Mouse (Mus musculus) olfactory bulb, adult 2 months (tissue): ENCODE data around the gene C1ql2. TPM values are rescaled to one million over a fixed set of nuclear protein-coding genes. Genes with fewer than 3 reads are reported as not detected.

Source experiments
- H3K27ac ChIP-seq: fragments of 200-500 bp; 2 replicates; pipeline ENCODE4 v1.5.1; 2012; ENCODE audit warnings: low read depth, low read length; ENCODE audit not compliant: insufficient read depth
- H3K4me1 ChIP-seq: fragments of 200-500 bp; 2 replicates; pipeline ENCODE4 v1.6.1; 2012; ENCODE audit warnings: low read length; ENCODE audit not compliant: control insufficient read depth, insufficient read depth
- H3K4me3 ChIP-seq: fragments of 200-500 bp; 2 replicates; pipeline ENCODE4 v1.5.1; 2012; ENCODE audit warnings: mild to moderate bottlenecking, low read depth, low read length, moderate library complexity; ENCODE audit not compliant: insufficient read depth
- CTCF ChIP-seq: fragments of 200-500 bp; IDR thresholded peaks from 2 replicates; pipeline ENCODE4 v1.5.1; 2012; ENCODE audit warnings: low read depth, mild to moderate bottlenecking, low read length, moderate library complexity; ENCODE audit not compliant: insufficient read depth
- POLR2A ChIP-seq: fragments of 200-500 bp; IDR thresholded peaks from 2 replicates; pipeline ENCODE4 v1.6.1; 2012; ENCODE audit warnings: mild to moderate bottlenecking, low read depth, low read length, moderate library complexity; ENCODE audit not compliant: insufficient read depth
- WGBS: fragments of 180-500 bp; shearing (Covaris S2); methylation state at CpG from one replicate; pipeline ENCODE4 v1.1.7; 2018; 5-methylcytosine and 5-hydroxymethylcytosine counted together
- polyA plus RNA-seq: library from polyadenylated mRNA; stranded (reverse); fragments of >200 nt; gene quantifications from 2 replicates; pipeline ENCODE4 v1.2.4, GENCODE M21; 2012; ENCODE audit warnings: low replicate concordance; ENCODE audit not compliant: missing spikeins, insufficient read depth, insufficient read length

The C1ql2 gene
- polyA plus RNA-seq, 1 experiment: not detected

DNA sequence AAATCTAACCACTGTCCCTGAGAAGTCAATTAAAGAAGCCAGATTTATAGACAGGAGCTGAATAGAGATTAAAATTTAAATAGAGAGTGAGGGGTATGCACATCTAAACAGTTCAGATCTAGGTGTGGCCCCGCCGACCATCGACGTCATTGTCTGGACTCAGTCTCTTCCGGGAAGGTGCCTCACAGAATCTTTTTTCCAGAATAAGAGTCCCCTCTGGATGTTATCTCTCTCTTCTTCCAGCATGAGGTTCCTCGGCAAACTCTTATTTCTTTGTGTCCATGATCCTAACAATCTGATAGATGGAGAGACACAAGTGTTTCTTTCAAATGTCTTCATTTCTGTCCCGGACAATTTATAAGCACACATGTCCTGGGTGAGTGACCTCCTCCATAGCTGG, 33.7 kb downstream of the C1ql2 start:
- no peak overlapping the region for H3K27ac ChIP-seq
- TF ChIP-seq CTCF: no peak
- no peak for TF ChIP-seq POLR2A

DNA sequence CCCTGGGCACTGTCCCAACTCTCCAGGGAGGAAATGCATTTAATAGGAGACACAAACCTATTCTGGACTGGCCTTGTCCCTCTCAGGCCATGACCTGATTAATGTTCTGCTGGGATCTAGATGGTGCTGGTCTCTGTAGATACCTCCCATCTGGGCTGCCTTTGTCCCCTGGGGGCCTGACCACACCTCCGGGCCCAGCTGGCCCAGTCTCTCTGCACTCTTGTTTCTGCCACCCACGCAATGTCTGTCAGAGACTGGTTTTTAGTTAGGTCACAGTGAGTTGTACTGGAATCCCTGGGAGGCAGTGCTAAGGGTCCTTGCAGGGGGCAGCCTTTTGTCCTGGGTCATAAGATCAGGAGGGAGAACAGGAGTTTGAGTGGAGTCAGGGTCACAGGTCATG, 34.5 kb downstream of the C1ql2 start:
- Histone ChIP-seq H3K4me3 (no peak overlapping the region), H3K4me1 (no peaks in the 10 kb centered on the region), H3K27ac (no peak overlapping the region)
- 73% methylated on average over 2 of the region's 2 CpGs for WGBS
- no peak for TF ChIP-seq CTCF
- no peak for TF ChIP-seq POLR2A

More for the DNA sequence above, 33.7 kb downstream of the C1ql2 start:
- Histone ChIP-seq H3K4me3 (no peak overlapping the region), H3K4me1 (no peaks in the 10 kb centered on the region)
- 87% methylated on average over 7 of the region's 7 CpGs for WGBS

DNA sequence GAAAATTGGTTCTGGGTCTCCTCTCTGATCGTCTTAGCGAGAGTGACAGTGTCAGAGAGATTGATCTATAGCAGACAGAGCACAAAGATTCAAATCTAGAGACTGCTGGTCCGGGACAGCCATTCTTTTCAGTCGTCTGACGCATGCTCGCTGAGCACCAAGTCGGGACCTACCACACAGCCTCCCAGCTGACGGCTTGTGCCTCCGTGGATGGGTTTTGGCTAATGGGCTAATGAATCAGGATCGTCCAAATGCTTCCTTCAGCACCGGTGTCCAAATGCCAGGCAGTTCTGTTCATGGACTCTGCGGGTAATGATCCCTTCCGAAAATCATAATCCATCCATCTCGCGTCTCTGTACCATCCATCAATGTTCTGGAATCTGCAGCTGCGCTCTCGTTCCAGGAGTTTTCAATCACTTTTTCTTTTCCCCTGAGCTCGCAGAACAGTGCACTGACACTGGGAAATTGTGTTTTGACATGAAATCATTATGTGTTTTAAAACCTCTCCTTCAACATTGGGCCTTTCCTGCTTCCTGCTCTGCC, 44.7 kb downstream of the C1ql2 start:
- no peaks in the 10 kb centered on the region for H3K4me1 ChIP-seq
- TF ChIP-seq POLR2A (no peak), CTCF (no peak)
- 82% methylated on average over 18 of the region's 18 CpGs for WGBS
- H3K4me3 ChIP-seq: no peak overlapping the region
- H3K27ac ChIP-seq: no peak overlapping the region

DNA sequence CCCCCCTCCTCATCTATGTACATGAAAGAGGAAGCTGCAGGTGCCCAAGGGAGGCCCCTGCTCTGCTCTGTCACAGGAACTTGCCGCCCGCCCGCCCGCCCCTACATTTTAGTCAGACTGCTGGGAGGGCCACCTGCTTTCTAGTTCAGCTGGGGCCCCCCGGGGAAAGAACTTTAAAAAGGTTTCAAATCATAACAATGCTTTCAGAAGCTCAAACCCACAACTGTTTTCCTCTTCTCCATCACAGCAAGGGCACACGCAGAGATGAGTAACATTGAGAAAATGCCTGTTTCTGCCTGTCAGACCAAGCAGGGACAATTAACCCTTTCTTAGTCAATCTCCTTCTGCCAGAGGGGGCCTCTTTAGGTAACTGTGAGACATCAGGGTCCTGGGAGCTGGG, 49.4 kb downstream of the C1ql2 start:
- TF ChIP-seq CTCF: no peak
- no peak for TF ChIP-seq POLR2A
- H3K4me1 ChIP-seq: 0 out of 2 replicates have a peak, but pooled peaks cover 3% of the 10 kb centered on the region
- H3K4me3 ChIP-seq: no peak overlapping the region
- H3K27ac ChIP-seq: no peak overlapping the region
- 51% methylated on average over 6 of the region's 6 CpGs for WGBS

- no peak overlapping the region for H3K27ac ChIP-seq
- 0 out of 2 replicates have a peak, but pooled peaks cover 3% of the 10 kb centered on the region for H3K4me1 ChIP-seq
- 13% methylated on average over 11 of the region's 11 CpGs for WGBS
- H3K4me3 ChIP-seq: no peak overlapping the region
- no peak for TF ChIP-seq CTCF
- TF ChIP-seq POLR2A: no peak
Observed at GRCm38 (mm10) chr1:120390336-120390735, 50.0 kb downstream of the C1ql2 start.

Other genes with a start within 250 kb of the C1ql2 start
- gene Dbi, start 219.5 kb upstream of the C1ql2 start, polyA plus RNA-seq: not detected in 2 replicates
- gene 3110009E18Rik, start 219.4 kb upstream of the C1ql2 start, polyA plus RNA-seq: not detected in 2 replicates
- gene Steap3, start 67.9 kb upstream of the C1ql2 start, polyA plus RNA-seq: not detected in 2 replicates
- gene Marco, start 164.4 kb downstream of the C1ql2 start, polyA plus RNA-seq: not detected in 2 replicates